Mouse (Mus musculus): ENCODE results near the gene Celf6. TPM values are rescaled to one million over a fixed set of nuclear protein-coding genes. Genes with fewer than 3 reads are reported as not detected.

The Celf6 gene
- under 1 TPM in 1 of 2 experiments, not detected in 1; 0.10 TPM for total RNA-seq (2021)
- long read RNA-seq, experiment 1 = 0 reads
- long read RNA-seq, experiment 2, partial matches to known transcripts = 0 of 1 reads
- long read RNA-seq, experiment 2, other reads (novel, unspliced or antisense) = 0 of 1 reads

- peak; percentile 82 to 83 for DNase-seq
- intact Hi-C loops (cut with DNase I) = no loop called here
These were observed at the start of gene Celf6 for GRCm38 (mm10) chr9:59577844-59578504. Gene Celf6, plus strand, starts transcription at chr9:59577917.

GRCm38 (mm10) chr9:59528274-59528673 is 49.4 kb upstream of the Celf6 start:
- DNase-seq = no peak
- intact Hi-C loops (cut with DNase I) = no loop called here

- intact Hi-C loops (cut with DNase I) = no loop called here
- no peak for DNase-seq
These were observed 46.1 kb upstream of the Celf6 start for GRCm38 (mm10) chr9:59531645-59532044.

- intact Hi-C loops (cut with DNase I) = no loop called here
- no peak for DNase-seq
These were observed 44.3 kb upstream of the Celf6 start for GRCm38 (mm10) chr9:59533422-59533821.

- intact Hi-C loops (cut with DNase I) = no loop called here
- DNase-seq = peak; percentile 28 to 45
These were observed 43.8 kb upstream of the Celf6 start for GRCm38 (mm10) chr9:59533889-59534288.

- DNase-seq = peak in 1 of 2 experiments; percentile 19
- intact Hi-C loops (cut with DNase I) = loop anchor here (5.0 kb wide), 1 partner anchor 50 kb away; the partner anchor contains the start of gene Arih1
These were observed 40.1 kb upstream of the Celf6 start for GRCm38 (mm10) chr9:59537651-59538050.

- intact Hi-C loops (cut with DNase I) = loop anchor here (5.0 kb wide), 1 partner anchor 52 kb away; the partner anchor contains the start of gene Arih1
- peak; percentile 78 to 83 for DNase-seq
These were observed 38.1 kb upstream of the Celf6 start, which contains the start of the genes Hexa and Tmem202 for GRCm38 (mm10) chr9:59539441-59540137. Gene Hexa, plus strand, starts transcription at chr9:59539540. Gene Tmem202, minus strand, starts transcription at chr9:59539847.

GRCm38 (mm10) chr9:59541617-59542016 is 36.1 kb upstream of the Celf6 start:
- DNase-seq = no peak
- intact Hi-C loops (cut with DNase I) = no loop called here

- intact Hi-C loops (cut with DNase I) = no loop called here
These were observed 34.9 kb upstream of the Celf6 start for GRCm38 (mm10) chr9:59542766-59543324.

GRCm38 (mm10) chr9:59544739-59545138 is 33.0 kb upstream of the Celf6 start:
- intact Hi-C loops (cut with DNase I) = no loop called here
- DNase-seq = no peak

More at GRCm38 (mm10) chr9:59542766-59543324, 34.9 kb upstream of the Celf6 start:
- DNase-seq = no peak

GRCm38 (mm10) chr9:59547869-59548268 is 29.8 kb upstream of the Celf6 start:
- DNase-seq = no peak
- intact Hi-C loops (cut with DNase I) = no loop called here

GRCm38 (mm10) chr9:59548961-59549487 is 28.7 kb upstream of the Celf6 start:
- intact Hi-C loops (cut with DNase I) = no loop called here
- no peak for DNase-seq

- no peak for DNase-seq
- intact Hi-C loops (cut with DNase I) = no loop called here
These were observed 27.6 kb upstream of the Celf6 start for GRCm38 (mm10) chr9:59550077-59550476.

- intact Hi-C loops (cut with DNase I) = no loop called here
- DNase-seq = no peak
These were observed 26.7 kb upstream of the Celf6 start for GRCm38 (mm10) chr9:59551017-59551416.

- intact Hi-C loops (cut with DNase I) = no loop called here
These were observed 26.1 kb upstream of the Celf6 start for GRCm38 (mm10) chr9:59551620-59552031.

GRCm38 (mm10) chr9:59552610-59553009 is 25.1 kb upstream of the Celf6 start:
- DNase-seq = no peak
- intact Hi-C loops (cut with DNase I) = no loop called here

More at GRCm38 (mm10) chr9:59551620-59552031, 26.1 kb upstream of the Celf6 start:
- DNase-seq = peak; percentile 41 to 44

- intact Hi-C loops (cut with DNase I) = no loop called here
- DNase-seq = no peak
These were observed 24.0 kb upstream of the Celf6 start for GRCm38 (mm10) chr9:59553719-59554118.

- DNase-seq = peak; percentile 81 to 85
- intact Hi-C loops (cut with DNase I) = loop anchor here (5.0 to 10.0 kb wide), 4 partner anchors 107 to 551 kb away; partner anchors contain the start of gene Bbs4
These were observed 12.1 kb upstream of the Celf6 start for GRCm38 (mm10) chr9:59565600-59565999.

GRCm38 (mm10) chr9:59567111-59567510 is 10.6 kb upstream of the Celf6 start:
- DNase-seq = peak; percentile 69 to 72
- intact Hi-C loops (cut with DNase I) = loop anchor here (2.0 to 10.0 kb wide), 5 partner anchors 18 to 552 kb away; partner anchors contain the start of gene Bbs4

- intact Hi-C loops (cut with DNase I) = no loop called here
- no peak for DNase-seq
These were observed 5.9 kb upstream of the Celf6 start for GRCm38 (mm10) chr9:59571852-59572251.

GRCm38 (mm10) chr9:59577401-59577800 is 316 bp upstream of the Celf6 start:
- intact Hi-C loops (cut with DNase I) = no loop called here
- no peak for DNase-seq

Data from heart, postnatal 14 days (tissue).